32 mouse cellular contexts compared by ENCODE assay signal in genomic region chr2:131811607-131812006, GRCm38 (mm10). TPM values are rescaled to one million over a fixed set of nuclear protein-coding genes. Genes with fewer than 3 reads are reported as not detected.
DNase-seq lines count a peak whose midpoint lies in the region; ATAC-seq and TF ChIP-seq lines count a peak whose summit lies in the region.
"Had no signal": no experiment of that assay in that cellular context is flagged by ENCODE, and none has a peak within 500 bp of the region (broad histone marks: within the 10 kb centered on the region; RNA-seq: fewer than 3 reads in every experiment).

No protein-coding gene starts in this region.

- no peak for TF ChIP-seq CTCF in lung, postnatal 0 days (IDR thresholded peaks at IDR 0.05)
- TF ChIP-seq CTCF in thymus, adult 2 months (IDR thresholded peaks at IDR 0.05; ENCODE audit: borderline replicate concordance, control insufficient read depth, extremely low read depth, insufficient read depth, low read length, poor library complexity), result no peak

- peaks cover 28% of the 10 kb centered on the region for H3K27me3 ChIP-seq in heart, embryonic 10.5 days (ENCODE audit: insufficient read depth, poor library complexity, severe bottlenecking)
- H3K27me3 ChIP-seq in lung, postnatal 0 days (replicated peaks; ENCODE audit: insufficient read depth, low read length), result no peaks in the 10 kb centered on the region
- peaks cover 23% of the 10 kb centered on the region for H3K27me3 ChIP-seq in embryonic facial prominence, embryonic 10.5 days (replicated peaks; ENCODE audit: low read depth, poor library complexity, severe bottlenecking)
- no peaks in the 10 kb centered on the region for H3K27me3 ChIP-seq in thymus, adult 2 months (ENCODE audit: control insufficient read depth, insufficient read depth, low read length)
- H3K27me3 ChIP-seq: forebrain, embryonic 15.5 days had no signal

- DNase-seq in heart, embryonic 10.5 days (ENCODE audit: low spot score), result peak; percentile 42
- no peak for DNase-seq in heart, postnatal 4 days
- DNase-seq in lung, postnatal 0 days (ENCODE audit: low spot score), result no peak
- no peak for DNase-seq in lung, adult 18-20 months
- DNase-seq in embryonic facial prominence, embryonic 10.5 days (ENCODE audit: low spot score), result peak; percentile 6
- no peak for DNase-seq in left cerebral cortex, adult 9 months (ENCODE audit: low spot score in 2 of 2)
- DNase-seq in thymus, adult 2 months, result no peak
- DNase-seq: adrenal gland, adult 2 months; adrenal gland, postnatal 14 days; B cell, adult 2 months; cerebellum, adult 11 months; cerebellum, adult 2 months; cerebellum, adult 9-11 months; cerebellum, postnatal 25 days; gastrocnemius, postnatal 25 days; heart, adult 2 months; heart, postnatal 10 days; heart, postnatal 36 days had no signal

- H3K9ac ChIP-seq in lung, postnatal 0 days (replicated peaks; ENCODE audit: low read depth), result no peak overlapping the region
- H3K9ac ChIP-seq: embryonic facial prominence, embryonic 13.5 days; forebrain, embryonic 12.5 days; forebrain, embryonic 15.5 days; heart, embryonic 15.5 days; hindbrain, embryonic 14.5 days had no signal

- no peaks in the 10 kb centered on the region for H3K9me3 ChIP-seq in heart, embryonic 10.5 days
- no peaks in the 10 kb centered on the region for H3K9me3 ChIP-seq in lung, postnatal 0 days (ENCODE audit: low read length)
- H3K9me3 ChIP-seq in embryonic facial prominence, embryonic 10.5 days, result no peaks in the 10 kb centered on the region
- H3K9me3 ChIP-seq: embryonic facial prominence, embryonic 13.5 days; forebrain, embryonic 12.5 days; forebrain, embryonic 15.5 days; G1E; heart, embryonic 15.5 days had no signal

- no peak overlapping the region for H3K4me2 ChIP-seq in lung, postnatal 0 days (replicated peaks; ENCODE audit: low read depth, low read length)
- H3K4me2 ChIP-seq: embryonic facial prominence, embryonic 13.5 days; forebrain, embryonic 12.5 days; forebrain, embryonic 15.5 days; heart, embryonic 11.5 days; heart, embryonic 15.5 days; hindbrain, embryonic 14.5 days had no signal

- H3K36me3 ChIP-seq in heart, embryonic 10.5 days, result no peaks in the 10 kb centered on the region
- no peaks in the 10 kb centered on the region for H3K36me3 ChIP-seq in lung, postnatal 0 days (ENCODE audit: insufficient read depth, low read length)
- H3K36me3 ChIP-seq in embryonic facial prominence, embryonic 10.5 days (replicated peaks), result no peaks in the 10 kb centered on the region
- H3K36me3 ChIP-seq in thymus, adult 2 months (ENCODE audit: control insufficient read depth, insufficient read depth, low read length), result no peaks in the 10 kb centered on the region
- H3K36me3 ChIP-seq: embryonic facial prominence, embryonic 13.5 days; forebrain, embryonic 12.5 days; forebrain, embryonic 15.5 days; G1E; heart, embryonic 15.5 days had no signal

- TF ChIP-seq POLR2A in thymus, adult 2 months (IDR thresholded peaks at IDR 0.05; ENCODE audit: control insufficient read depth, extremely low read depth, insufficient read depth, low read length, poor library complexity), result no peak

- 0 out of 2 replicates have a peak, but pooled peaks cover 3% of the 10 kb centered on the region for H3K4me1 ChIP-seq in heart, embryonic 10.5 days
- H3K4me1 ChIP-seq in lung, postnatal 0 days (ENCODE audit: insufficient read depth, low read depth, low read length), result no peaks in the 10 kb centered on the region
- H3K4me1 ChIP-seq in embryonic facial prominence, embryonic 10.5 days, result peaks cover 22% of the 10 kb centered on the region
- H3K4me1 ChIP-seq in thymus, adult 2 months (replicated peaks; ENCODE audit: control insufficient read depth, insufficient read depth, low read length), result no peaks in the 10 kb centered on the region

- WGBS in heart, embryonic 10.5 days, result 88% methylated on average over 2 of the region's 2 CpGs
- 51% methylated on average over 2 of the region's 2 CpGs for WGBS in lung, postnatal 0 days
- WGBS in embryonic facial prominence, embryonic 10.5 days, result 84% methylated on average over 2 of the region's 2 CpGs
- WGBS in thymus, adult 2 months, result 75% methylated on average over 2 of the region's 2 CpGs

- H3K4me3 ChIP-seq in heart, embryonic 10.5 days, result no peak overlapping the region
- H3K4me3 ChIP-seq in lung, postnatal 0 days (ENCODE audit: low read depth, low read length), result no peak overlapping the region
- H3K4me3 ChIP-seq in embryonic facial prominence, embryonic 10.5 days, result no peak overlapping the region
- no peak overlapping the region for H3K4me3 ChIP-seq in thymus, adult 2 months (ENCODE audit: control insufficient read depth, insufficient read depth, low read length)
- H3K4me3 ChIP-seq: embryonic facial prominence, embryonic 13.5 days; erythroblast, embryonic 14.5 days; forebrain, embryonic 12.5 days; forebrain, embryonic 15.5 days; heart, adult 2 months; heart, embryonic 15.5 days had no signal

- no peak for ATAC-seq in lung, postnatal 0 days
- ATAC-seq: hindbrain, postnatal 0 days had no signal

- 0 out of 2 replicates have a peak, but pooled peaks have one; percentile 24 for TF ChIP-seq EP300 in lung, postnatal 0 days (IDR thresholded peaks at IDR 0.05)

- no peak overlapping the region for H3K27ac ChIP-seq in heart, embryonic 10.5 days
- no peak overlapping the region for H3K27ac ChIP-seq in lung, postnatal 0 days (ENCODE audit: low read length)
- no peak overlapping the region for H3K27ac ChIP-seq in embryonic facial prominence, embryonic 10.5 days (replicated peaks)
- no peak overlapping the region for H3K27ac ChIP-seq in thymus, adult 2 months (ENCODE audit: control insufficient read depth, insufficient read depth, low read length)
- H3K27ac ChIP-seq: embryonic facial prominence, embryonic 13.5 days; forebrain, embryonic 12.5 days; forebrain, embryonic 15.5 days; heart, adult 2 months; heart, embryonic 15.5 days; hindbrain, embryonic 14.5 days; hindbrain, postnatal 0 days had no signal

RNA-seq across cellular contexts. Expression of gene Erv3, which starts 47.9 kb away (rescaled TPM):
- not detected in 2 replicates for polyA plus RNA-seq in heart, embryonic 10.5 days (2016; fragmentation: Nextera tagmentation; extraction: Ambion mirVana)
- not detected for total RNA-seq in heart, postnatal 4 days (2021)
- polyA plus RNA-seq in lung, postnatal 0 days (2015; fragmentation: Nextera tagmentation; extraction: Ambion mirVana), result not detected in 2 replicates
- polyA plus RNA-seq in embryonic facial prominence, embryonic 10.5 days (2016; fragmentation: Nextera tagmentation; extraction: Ambion mirVana), result not detected in 2 replicates
- polyA plus RNA-seq in thymus, adult 2 months (2012; rRNA removed), result 0.23 and 0.28 TPM in 2 replicates
- total RNA-seq: adrenal gland, adult 2 months; adrenal gland, postnatal 14 days; adrenal gland, postnatal 4 days; CH12.LX; common myeloid progenitor, adult 5-6 weeks; gastrocnemius, adult 8-10 months; gastrocnemius, postnatal 25 days; heart, adult 2 months; heart, postnatal 10 days; heart, postnatal 36 days; hindbrain, postnatal 0 days had no signal
- polyA plus RNA-seq: adrenal gland, adult 2 months; embryonic facial prominence, embryonic 13.5 days; erythroblast, embryonic 14.5 days; forebrain, embryonic 12.5 days; forebrain, embryonic 15.5 days; heart, adult 2 months; heart, embryonic 11.5 days; heart, embryonic 15.5 days; hindbrain, embryonic 11.5 days had no signal

Comparison
In these comparisons a context has a peak if more than half of its experiments do, and no peak if none do; other contexts are left out.
1. DNase-seq: peak in heart, embryonic 10.5 days (single experiment) and embryonic facial prominence, embryonic 10.5 days (single experiment); none in heart, postnatal 4 days (single experiment), lung, postnatal 0 days (single experiment), lung, adult 18-20 months (0 of 2), left cerebral cortex, adult 9 months (0 of 2) and thymus, adult 2 months (single experiment).